Mouse (Mus musculus) adrenal gland, adult (tissue): ENCODE measurements around the gene Fgfbp1.

Source experiments
- DNase-seq, 2 experiments: peaks; one replicate each; pipeline ENCODE4 v3.0.0; 2022 to 2023; ENCODE audit warnings: low spot score in 1 of 2; ENCODE audit not compliant: inconsistent age in 2 of 2

Fgfbp1 gene

DNA sequence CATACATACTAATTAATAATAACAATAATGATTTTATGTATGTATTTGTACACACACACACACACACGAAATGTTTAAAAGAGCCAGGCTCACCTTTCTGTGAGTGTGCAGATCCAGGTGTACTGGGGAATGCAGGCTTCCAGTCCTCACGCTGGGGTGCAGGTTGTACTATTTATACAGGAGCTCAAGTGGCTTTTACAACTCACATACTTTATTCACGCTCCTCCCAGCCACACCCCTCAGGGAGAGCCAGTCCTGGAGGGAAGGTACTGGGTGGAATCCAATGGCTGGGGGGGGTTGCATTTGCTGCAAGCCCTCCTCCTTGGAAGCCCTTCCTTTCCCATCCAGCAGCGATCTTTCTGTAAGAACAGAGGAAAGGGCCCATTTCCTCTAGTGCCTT is at the start of gene Fgfbp1:
TSS of gene Fgfbp1 (minus strand) at position 160 of the 400 bp plus-strand sequence.
- DNase-seq: no peak

DNA sequence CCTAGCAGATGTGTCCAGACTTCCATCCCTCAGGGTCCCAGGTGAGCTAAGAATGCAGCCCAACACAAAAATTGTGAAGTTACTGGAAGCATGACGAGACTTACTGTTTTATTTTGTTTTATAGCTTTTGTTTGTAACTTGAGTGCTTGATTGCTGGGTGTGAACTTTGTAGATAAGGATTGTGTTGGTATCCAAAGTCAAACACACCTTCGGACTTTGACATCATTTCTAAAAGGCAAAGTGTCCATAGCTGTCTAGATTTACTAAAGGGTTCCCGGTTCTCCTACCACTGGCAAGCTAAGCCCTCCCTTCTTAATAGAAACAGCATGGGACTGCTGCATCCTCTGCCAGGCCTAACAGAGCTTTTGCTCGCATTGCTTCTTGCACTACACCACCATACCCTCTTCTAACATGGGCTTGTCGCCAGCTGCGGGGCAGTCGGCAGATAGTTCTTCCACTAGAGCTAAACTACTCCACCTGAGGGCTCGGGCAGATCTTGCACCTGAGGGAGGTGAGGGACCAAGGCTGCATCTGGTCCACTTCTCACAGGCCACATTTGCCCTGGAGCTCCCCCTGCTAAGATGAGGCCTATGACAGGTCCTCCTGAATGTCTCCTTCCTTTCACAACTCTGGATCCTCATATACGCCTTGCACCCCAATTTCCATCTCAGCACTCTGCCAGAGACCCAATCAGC is 16.9 kb upstream of the Fgfbp1 start:
- no peak for DNase-seq

DNA sequence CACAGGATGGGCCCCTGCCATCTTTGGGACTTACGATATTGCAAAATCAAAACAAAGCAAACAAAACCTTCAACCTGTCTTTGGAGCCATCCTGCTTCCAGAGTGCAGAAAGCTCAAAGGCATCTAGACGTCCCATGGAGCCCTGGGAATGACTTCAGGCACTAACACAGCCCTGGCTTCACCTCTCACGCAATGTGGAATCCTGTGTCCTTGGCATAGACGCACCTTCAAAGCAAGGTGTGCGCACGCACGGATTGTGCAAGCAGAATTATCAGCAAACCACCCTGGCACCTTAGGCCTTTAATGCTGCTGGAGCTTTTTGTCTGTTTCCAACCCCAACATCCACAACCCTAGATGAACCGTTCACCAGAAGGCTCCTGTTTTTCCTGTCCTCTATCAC is 16.0 kb upstream of the Fgfbp1 start:
- no peak for DNase-seq

- no peak for DNase-seq
Measured at GRCm38 (mm10) chr5:43996162-43996561, 14.6 kb upstream of the Fgfbp1 start.

- DNase-seq: no peak
Measured at GRCm38 (mm10) chr5:43994981-43995380, 13.4 kb upstream of the Fgfbp1 start.

DNA sequence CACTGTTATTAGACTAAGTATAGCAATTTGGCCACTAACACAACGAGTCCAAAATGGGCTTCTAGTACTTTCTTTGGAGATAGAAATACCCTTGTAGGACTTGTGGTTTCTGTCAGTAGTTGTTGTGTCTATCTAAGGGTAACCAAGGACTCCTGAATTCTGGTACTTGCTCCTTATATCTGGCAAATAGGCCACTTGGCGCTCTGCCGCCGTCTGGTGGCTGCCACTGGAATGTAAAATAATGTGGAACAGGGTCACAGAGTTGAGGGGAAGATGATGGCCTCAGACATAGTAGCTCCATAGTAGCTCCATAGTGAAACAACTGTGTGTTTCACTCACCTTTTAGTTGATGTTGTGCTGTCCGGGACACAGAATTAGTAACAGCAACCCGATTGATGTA is 8.7 kb upstream of the Fgfbp1 start:
- peak; percentile 60 to 88 for DNase-seq

GRCm38 (mm10) chr5:43989017-43989416 is 7.4 kb upstream of the Fgfbp1 start:
- peak in 1 of 2 experiments; percentile 11 for DNase-seq

- DNase-seq: no peak
Measured at GRCm38 (mm10) chr5:43986212-43986611, 4.6 kb upstream of the Fgfbp1 start.

DNA sequence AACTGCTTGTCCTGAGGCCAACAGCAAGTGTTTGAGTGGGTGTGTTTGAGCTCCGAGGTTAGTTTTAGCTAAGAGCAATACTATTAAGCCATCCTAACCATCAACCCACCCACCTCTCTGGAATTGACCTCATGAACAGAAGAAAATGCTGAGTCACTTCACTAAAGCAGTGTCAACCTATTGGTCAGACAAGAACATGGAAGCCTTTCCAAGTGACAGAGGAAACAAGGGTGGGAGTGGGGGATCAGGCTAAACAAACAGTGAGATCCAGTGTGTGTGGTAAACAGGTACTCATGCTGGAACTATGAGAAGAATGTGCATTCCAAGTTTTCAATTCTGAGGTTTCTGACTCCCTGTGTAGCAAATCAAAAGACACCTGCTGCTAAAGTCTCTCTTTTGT is 1.3 kb upstream of the Fgfbp1 start:
- DNase-seq: no peak

DNA sequence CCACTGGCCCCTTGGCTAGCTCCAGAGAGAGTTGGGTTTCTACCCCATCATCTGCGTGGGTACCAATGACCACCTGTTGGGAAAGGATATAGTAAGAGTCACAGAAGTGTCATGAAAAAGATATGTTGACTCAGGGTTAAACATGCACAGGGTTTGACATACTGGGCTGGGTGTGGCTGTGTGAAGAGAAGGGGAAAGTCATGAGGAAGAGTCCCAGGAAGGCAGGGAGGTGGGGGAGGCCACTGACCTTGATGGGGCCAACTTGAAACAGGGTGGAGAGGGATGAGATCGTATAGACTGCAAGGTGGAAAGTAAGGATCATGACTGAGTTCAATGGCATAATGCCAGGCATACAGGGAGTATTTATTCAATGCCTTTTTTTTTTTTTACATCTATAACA is 1.2 kb downstream of the Fgfbp1 start:
- DNase-seq: no peak

GRCm38 (mm10) chr5:43976821-43977561 is 4.6 kb downstream of the Fgfbp1 start:
- DNase-seq: no peak

DNA sequence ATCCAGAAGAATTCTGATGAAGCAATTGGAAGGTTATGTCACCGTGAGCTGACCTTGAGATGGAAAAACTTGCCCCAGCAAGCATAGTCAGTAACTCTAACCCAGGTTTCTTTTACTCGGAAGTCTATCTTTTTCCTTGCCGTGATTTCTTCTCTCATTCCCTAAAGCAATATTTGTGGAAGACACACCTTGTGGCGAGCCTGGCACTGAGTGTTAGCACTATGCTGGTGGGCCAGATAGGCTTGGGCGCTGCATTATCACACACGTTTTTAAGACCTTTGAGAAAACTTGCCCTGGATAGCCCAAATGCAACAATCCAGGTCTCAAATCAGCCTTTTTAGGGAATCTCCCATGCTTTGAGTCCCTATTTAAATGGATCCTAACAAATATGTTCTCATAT is 7.4 kb downstream of the Fgfbp1 start:
- DNase-seq: no peak

DNA sequence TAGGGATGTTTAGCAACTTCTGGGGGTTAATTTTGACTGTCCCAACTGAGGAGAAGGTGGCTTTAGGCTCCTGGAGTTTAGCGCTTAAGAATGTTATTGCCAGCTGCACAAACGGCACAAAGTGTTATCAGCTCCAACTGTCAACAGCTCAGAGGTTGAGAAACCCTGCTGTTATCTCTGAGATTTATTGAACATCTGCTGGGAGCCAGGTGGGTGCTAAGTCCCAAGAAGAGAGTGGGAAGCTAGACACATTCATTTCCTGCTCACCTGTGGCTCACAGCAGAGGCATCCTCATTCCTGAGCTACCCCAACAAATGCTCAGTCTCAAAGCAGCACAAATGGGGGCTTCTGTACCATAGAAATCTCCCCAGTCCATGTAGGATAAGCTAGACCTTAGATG is 10.4 kb downstream of the Fgfbp1 start:
- DNase-seq: no peak

DNA sequence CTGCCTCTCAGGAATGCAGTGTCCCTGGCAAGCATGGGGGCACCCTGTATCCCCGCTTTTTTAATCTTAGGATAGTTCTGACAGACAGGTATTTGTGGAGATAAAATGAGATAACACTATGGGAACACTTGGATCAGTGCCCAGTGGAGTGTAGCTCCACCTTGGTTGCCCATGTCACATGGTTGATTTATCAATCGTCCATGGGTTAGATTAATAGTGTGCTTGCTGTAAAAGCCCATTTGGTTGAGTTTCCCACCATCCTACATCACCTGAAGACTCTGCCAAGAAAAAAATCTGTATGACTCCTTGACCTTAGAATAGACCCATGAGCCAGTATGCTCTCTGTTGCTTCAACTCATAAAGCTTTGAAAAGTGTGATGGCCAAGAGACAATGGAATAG is 11.0 kb downstream of the Fgfbp1 start:
- DNase-seq: no peak

DNA sequence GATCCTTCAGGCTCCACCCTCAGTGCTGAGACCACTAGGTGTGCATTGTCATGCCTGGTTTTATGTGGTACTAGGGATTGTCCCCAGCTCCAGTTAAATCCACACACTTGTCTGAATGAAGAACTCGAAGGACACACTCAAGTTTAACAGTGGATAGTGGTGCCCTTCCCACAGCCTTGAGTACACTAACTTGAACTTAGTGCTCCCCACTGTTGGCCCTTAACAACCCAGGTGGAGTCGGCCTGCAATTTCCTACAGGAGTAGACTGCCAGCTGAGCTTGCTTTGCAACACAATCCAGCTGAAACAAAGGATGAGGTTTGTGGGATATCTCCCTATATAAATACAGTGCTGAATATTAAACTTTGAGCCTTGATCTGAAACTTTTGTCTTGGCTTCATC is 12.9 kb downstream of the Fgfbp1 start:
- no peak for DNase-seq

DNA sequence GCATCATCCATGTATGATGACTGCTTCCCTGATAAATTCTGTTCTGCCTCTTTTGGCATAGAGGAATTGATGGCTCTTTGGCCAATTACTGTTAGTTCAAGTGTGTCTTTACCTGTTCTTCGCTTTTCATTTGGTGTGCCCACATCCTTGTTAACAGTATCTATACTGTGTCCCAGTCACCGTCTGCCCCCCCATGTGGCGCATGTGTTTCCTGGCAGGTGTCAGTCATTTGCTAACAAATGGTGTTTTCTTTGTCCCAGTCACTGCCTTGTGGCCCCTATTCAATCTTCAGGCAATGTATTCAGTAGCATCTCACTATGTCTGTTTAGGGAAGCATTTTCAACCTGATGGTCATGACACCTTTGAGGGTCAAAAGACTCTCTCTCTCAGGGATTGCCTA is 20.5 kb downstream of the Fgfbp1 start:
- DNase-seq: no peak

- DNase-seq: no peak
Measured at GRCm38 (mm10) chr5:43959884-43960440, 21.6 kb downstream of the Fgfbp1 start.

- no peak for DNase-seq
Measured at GRCm38 (mm10) chr5:43953241-43953640, 28.3 kb downstream of the Fgfbp1 start.

DNA sequence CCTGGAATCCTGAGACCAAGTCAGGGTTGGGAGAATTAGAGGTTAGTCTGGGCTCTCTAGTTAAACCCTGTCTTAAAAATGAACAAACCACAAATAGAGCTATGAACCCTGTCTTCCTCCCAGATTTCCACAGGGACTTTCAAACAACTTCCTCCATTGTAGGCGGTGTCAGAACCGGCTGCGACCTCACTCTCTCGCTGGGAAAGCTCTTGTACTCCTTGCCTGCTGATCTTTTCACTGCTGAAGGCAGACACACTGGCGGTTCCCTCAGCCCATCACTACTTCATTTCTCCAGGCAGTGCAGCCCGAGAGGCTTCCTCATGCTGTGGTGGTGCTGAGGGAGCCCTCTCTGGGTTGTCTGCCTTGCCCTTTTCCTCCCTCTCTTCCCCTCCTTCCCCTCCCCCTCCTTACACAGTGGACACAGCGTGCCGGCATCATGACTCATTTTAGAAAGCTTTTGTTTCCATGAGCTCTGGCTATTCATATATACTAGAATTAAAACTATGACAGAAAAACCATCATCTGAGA is 32.8 kb downstream of the Fgfbp1 start:
- peak; percentile 46 to 75 for DNase-seq

GRCm38 (mm10) chr5:43948111-43948743 is 33.4 kb downstream of the Fgfbp1 start:
- DNase-seq: peak; percentile 63 to 71

GRCm38 (mm10) chr5:43947330-43947977 is 34.1 kb downstream of the Fgfbp1 start:
- DNase-seq: no peak
